Mouse (Mus musculus): ENCODE measurements at regions not wholly inside any gene's neighbourhood (a gene's known extent, or its start where the extent isn't known, plus 50 kb on each side); places are given as distances from the start of the nearest gene placed in this dataset.

- peak; percentile 51; the same call in 1 of the 2 replicates for ATAC-seq (ENCODE audit: poor library complexity, severe bottlenecking)
Measured at GRCm38 (mm10) chr15:96180977-96181376, 106.3 kb upstream of the Arid2 start.

GRCm38 (mm10) chr15:96182313-96182712 lies 105.0 kb upstream of the Arid2 start:
- ATAC-seq (ENCODE audit: poor library complexity, severe bottlenecking) = no peak

GRCm38 (mm10) chr15:96183069-96183468 lies 104.2 kb upstream of the Arid2 start:
- ATAC-seq (ENCODE audit: poor library complexity, severe bottlenecking) = peak; percentile 71

- ATAC-seq (ENCODE audit: poor library complexity, severe bottlenecking) = peak; percentile 65
Measured at GRCm38 (mm10) chr15:96184666-96185065, 102.7 kb upstream of the Arid2 start.

- peak; percentile 11; the same call in 1 of the 2 replicates for ATAC-seq (ENCODE audit: poor library complexity, severe bottlenecking)
Measured at GRCm38 (mm10) chr15:96185429-96185828, 101.9 kb upstream of the Arid2 start.

DNA sequence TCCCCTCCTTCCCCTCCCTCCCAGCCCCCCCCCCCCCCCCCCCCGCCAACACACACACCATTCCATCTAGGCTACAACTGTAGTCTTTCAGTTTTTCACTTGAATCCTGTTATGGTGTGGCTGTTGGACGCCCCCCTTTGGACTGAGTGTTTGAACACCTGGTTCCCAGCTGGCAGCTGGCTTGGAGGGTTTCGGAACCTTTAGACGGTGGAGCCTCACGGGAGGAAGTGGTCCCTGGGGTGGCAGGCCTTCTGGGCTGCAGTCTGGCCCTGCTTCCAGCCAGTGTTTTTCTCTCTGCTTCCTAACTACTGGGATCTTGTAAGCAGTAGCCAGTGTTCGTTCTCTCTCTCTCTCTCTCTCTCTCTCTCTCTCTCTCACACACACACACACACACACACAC lies 101.4 kb upstream of the Arid2 start:
- no peak for ATAC-seq (ENCODE audit: poor library complexity, severe bottlenecking)

GRCm38 (mm10) chr15:96189551-96189950 lies 97.8 kb upstream of the Arid2 start:
- no peak for ATAC-seq (ENCODE audit: poor library complexity, severe bottlenecking)

DNA sequence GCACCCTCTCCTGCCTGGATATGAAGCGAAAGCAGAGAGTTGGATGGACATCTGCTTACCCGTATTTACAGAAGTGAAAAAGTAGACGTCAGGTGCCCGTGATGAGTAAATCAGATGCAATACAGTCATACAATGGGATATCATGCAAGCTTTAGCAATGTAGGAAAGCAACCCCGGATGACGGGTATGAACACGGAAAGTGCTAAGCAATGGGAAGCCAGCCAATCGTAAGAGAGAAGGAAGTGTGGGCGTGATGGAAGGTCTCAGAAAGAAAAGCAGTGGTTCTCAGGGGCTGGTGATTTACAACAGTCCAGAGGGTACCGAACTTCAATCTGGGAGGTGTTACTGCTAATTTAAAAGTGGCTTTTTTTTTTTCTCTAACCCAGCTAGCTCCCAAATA lies 89.9 kb upstream of the Arid2 start:
- ATAC-seq (ENCODE audit: poor library complexity, severe bottlenecking) = peak; percentile 84

GRCm38 (mm10) chr15:96197932-96198331 lies 89.4 kb upstream of the Arid2 start:
- ATAC-seq (ENCODE audit: poor library complexity, severe bottlenecking) = no peak

DNA sequence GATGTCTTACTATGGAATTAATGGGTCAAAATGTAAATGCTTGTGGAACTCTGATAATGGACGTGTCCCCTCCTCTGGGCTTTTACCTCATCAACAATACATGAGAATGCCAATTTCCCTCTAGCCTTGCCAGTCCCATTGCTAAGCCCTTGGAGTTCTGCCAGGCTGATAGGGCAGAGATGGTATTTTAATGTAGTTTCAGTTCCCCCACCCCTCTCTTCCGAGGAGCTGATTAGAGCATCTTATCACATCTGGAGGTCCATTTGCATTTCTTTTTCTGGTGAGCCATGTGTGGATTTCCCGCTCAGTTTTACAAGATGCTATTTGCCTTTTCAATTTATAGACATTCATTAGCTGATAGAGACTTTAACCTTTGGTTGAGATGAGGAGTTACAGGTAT lies 86.0 kb upstream of the Arid2 start:
- no peak for ATAC-seq (ENCODE audit: poor library complexity, severe bottlenecking)

GRCm38 (mm10) chr15:96201701-96202460 lies 85.4 kb upstream of the Arid2 start:
- no peak for ATAC-seq (ENCODE audit: poor library complexity, severe bottlenecking)

GRCm38 (mm10) chr15:96204187-96204586 lies 83.1 kb upstream of the Arid2 start:
- no peak for ATAC-seq (ENCODE audit: poor library complexity, severe bottlenecking)

GRCm38 (mm10) chr15:96204623-96205022 lies 82.7 kb upstream of the Arid2 start:
- ATAC-seq (ENCODE audit: poor library complexity, severe bottlenecking) = peak; percentile 77

DNA sequence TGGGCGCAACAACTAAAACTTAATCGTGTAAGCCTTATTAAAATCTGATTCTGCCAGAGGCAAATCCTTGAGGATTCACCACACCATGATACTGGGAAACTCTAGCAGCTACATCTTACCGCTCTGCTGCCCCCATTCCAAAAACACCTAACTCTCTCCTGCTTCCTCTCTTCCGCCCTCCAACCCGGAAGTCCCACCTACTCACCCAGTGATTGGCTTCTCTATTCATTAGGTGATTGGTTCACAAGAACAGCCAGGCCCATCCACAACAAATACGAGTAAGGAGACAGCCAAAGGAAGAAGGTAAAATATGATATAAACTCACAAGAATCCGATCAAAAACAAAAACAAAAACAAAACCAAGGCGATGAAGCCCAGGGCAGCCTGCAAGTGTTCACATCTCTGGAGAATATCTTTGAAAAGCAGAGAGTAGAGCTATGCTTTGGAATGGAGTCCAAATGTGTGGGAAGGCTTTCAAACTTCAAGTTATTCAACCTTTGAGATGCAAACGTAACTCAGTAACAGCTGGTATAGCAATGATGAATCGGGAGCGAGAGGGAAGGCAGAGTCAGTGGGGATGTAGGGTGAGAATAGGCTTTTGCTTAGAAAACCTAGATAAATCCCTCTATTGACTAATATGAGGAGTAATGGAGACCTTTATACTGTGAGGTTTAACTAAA lies 76.5 kb upstream of the Arid2 start:
- ATAC-seq (ENCODE audit: poor library complexity, severe bottlenecking) = no peak

GRCm38 (mm10) chr15:96213541-96214312 lies 73.6 kb upstream of the Arid2 start:
- ATAC-seq (ENCODE audit: poor library complexity, severe bottlenecking) = no peak

- no peak for ATAC-seq (ENCODE audit: poor library complexity, severe bottlenecking)
Measured at GRCm38 (mm10) chr15:96217896-96218295, 69.4 kb upstream of the Arid2 start.

GRCm38 (mm10) chr15:96219746-96220145 lies 67.6 kb upstream of the Arid2 start:
- no peak for ATAC-seq (ENCODE audit: poor library complexity, severe bottlenecking)

DNA sequence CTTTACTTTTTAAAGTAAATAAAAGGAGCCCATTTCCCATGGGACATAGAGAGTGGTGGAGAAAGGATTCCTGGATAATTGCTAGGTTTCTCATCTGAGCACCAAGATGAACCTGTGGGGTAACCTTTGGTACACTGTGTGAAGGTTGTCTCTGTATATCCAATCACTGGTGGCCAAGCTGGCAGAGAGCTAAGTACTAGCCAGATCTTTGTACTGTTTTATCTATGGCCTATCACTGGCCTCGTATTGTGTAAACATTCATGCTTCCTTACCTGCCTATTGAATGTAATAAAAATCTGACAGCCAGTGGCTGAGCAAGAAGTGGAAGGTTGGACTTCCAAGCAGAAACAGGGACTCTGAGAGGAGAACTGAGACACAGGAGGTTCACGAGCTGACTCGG lies 55.3 kb upstream of the Arid2 start:
- ATAC-seq (ENCODE audit: poor library complexity, severe bottlenecking) = no peak

GRCm38 (mm10) chr15:96233113-96233512 lies 54.2 kb upstream of the Arid2 start:
- no peak for ATAC-seq (ENCODE audit: poor library complexity, severe bottlenecking)

- ATAC-seq (ENCODE audit: poor library complexity, severe bottlenecking) = no peak
Measured at GRCm38 (mm10) chr15:96234783-96235182, 52.5 kb upstream of the Arid2 start.
